In genomic region chr9:44066785-44067225, GRCm38 (mm10) we compare ENCODE assay signal across 7 mouse cellular contexts. TPM values are rescaled to one million over a fixed set of nuclear protein-coding genes. Genes with fewer than 3 reads are reported as not detected.
A peak's percentile ranks its signal among the peaks of the same experiment; 100 is the strongest.
DNase-seq lines count a peak whose midpoint lies in the region; ATAC-seq lines count a peak whose summit lies in the region.

Gene Usp2 (plus strand): TSS chr9:44067021.

- peaks cover 16% of the 10 kb centered on the region for H3K4me1 ChIP-seq in intestine, embryonic 15.5 days (replicated peaks)
- H3K4me1 ChIP-seq in midbrain, embryonic 11.5 days (ENCODE audit: control insufficient read depth, insufficient read depth, low read length) = peaks cover 17% of the 10 kb centered on the region

- under 1% methylated on average over 38 of the region's 38 CpGs for WGBS in intestine, embryonic 15.5 days
- WGBS in midbrain, embryonic 11.5 days = under 1% methylated on average over 38 of the region's 38 CpGs

- peak; percentile 100 for DNase-seq in adrenal gland, adult 2 months
- peak; percentile 97 for DNase-seq in embryo, embryonic 11.5 days (ENCODE audit: low read depth, low spot score)
- DNase-seq in gastrocnemius, postnatal 36 days = peak; percentile 98 to 100
- DNase-seq in left cerebral cortex, postnatal 25 days (ENCODE audit: low spot score in 2 of 2) = peak; percentile 100
- DNase-seq in midbrain, embryonic 11.5 days (ENCODE audit: low spot score, missing footprints) = peak; percentile 100
- peak; percentile 98 for DNase-seq in skeletal muscle tissue, adult 2 months (ENCODE audit: low read depth, low spot score)

- H3K4me3 ChIP-seq in intestine, embryonic 15.5 days (replicated peaks) = peak within 1 kb of the TSS; percentile 48
- peak within 1 kb of the TSS; percentile 37 for H3K4me3 ChIP-seq in midbrain, embryonic 11.5 days (ENCODE audit: low read depth, low read length)

- H3K9ac ChIP-seq in intestine, embryonic 15.5 days = peak within 1 kb of the TSS; percentile 39
- peak within 1 kb of the TSS; percentile 49 for H3K9ac ChIP-seq in midbrain, embryonic 11.5 days (ENCODE audit: low read length)

- H3K36me3 ChIP-seq in intestine, embryonic 15.5 days = no peaks in the 10 kb centered on the region
- no peaks in the 10 kb centered on the region for H3K36me3 ChIP-seq in midbrain, embryonic 11.5 days (ENCODE audit: control insufficient read depth, insufficient read depth, low read length)

- H3K27me3 ChIP-seq in intestine, embryonic 15.5 days (replicated peaks) = no peaks in the 10 kb centered on the region
- H3K27me3 ChIP-seq in midbrain, embryonic 11.5 days (ENCODE audit: control insufficient read depth, insufficient read depth, low read length) = no peaks in the 10 kb centered on the region

- peak; percentile 98 for ATAC-seq in intestine, embryonic 15.5 days
- ATAC-seq in midbrain, embryonic 11.5 days (ENCODE audit: low FRiP score) = peak; percentile 98

- H3K9me3 ChIP-seq in intestine, embryonic 15.5 days = no peaks in the 10 kb centered on the region
- H3K9me3 ChIP-seq in midbrain, embryonic 11.5 days (ENCODE audit: control insufficient read depth, low read length) = no peaks in the 10 kb centered on the region

- H3K4me2 ChIP-seq in intestine, embryonic 15.5 days (replicated peaks) = peak within 1 kb of the TSS; percentile 94
- H3K4me2 ChIP-seq in midbrain, embryonic 11.5 days = peak within 1 kb of the TSS; percentile 74

- no peak within 1 kb of the TSS for H3K27ac ChIP-seq in intestine, embryonic 15.5 days
- no peak within 1 kb of the TSS for H3K27ac ChIP-seq in midbrain, embryonic 11.5 days (ENCODE audit: low read depth, low read length)

- intact Hi-C loops in gastrocnemius, postnatal 36 days (cut with DNase I) = no loop called here
- intact Hi-C loops in left cerebral cortex, postnatal 25 days (cut with DNase I) = loop anchor here (1.0 to 2.0 kb wide), 2 partner anchors 20 to 24 kb away; partner anchors contain the start of gene Thy1

RNA-seq across cellular contexts. Expression of gene Usp2, which starts in this region (rescaled TPM):
- total RNA-seq in adrenal gland, adult 2 months (2021) = 10 to 100 TPM; 33.7 to 60.9 TPM
- 10.9 and 15.2 TPM in 2 replicates for polyA plus RNA-seq in adrenal gland, adult 2 months (2012; rRNA removed)
- total RNA-seq in gastrocnemius, postnatal 36 days (2021) = 100 to 1,000 TPM; 236 to 254 TPM
- polyA plus RNA-seq in intestine, embryonic 15.5 days (2015; fragmentation: Nextera tagmentation; extraction: Ambion mirVana) = 10.8 and 16.6 TPM in 2 replicates
- 100 to 1,000 TPM in 1 of 2 experiments, 10 to 100 TPM in 1; 72.3 to 106 TPM for total RNA-seq in left cerebral cortex, postnatal 25 days (2021)
- polyA plus RNA-seq in midbrain, embryonic 11.5 days (2014; fragmentation: Nextera tagmentation; extraction: Ambion mirVana) = 7.3 and 9.7 TPM in 2 replicates
